Mouse (Mus musculus) layer of hippocampus, adult 6 months (tissue): Measurements from ENCODE around the gene Hmg20a. TPM values are rescaled to one million over a fixed set of nuclear protein-coding genes. Genes with fewer than 3 reads are reported as not detected.

Experiments
- long read RNA-seq, 2 experiments: library from polyadenylated mRNA; unstranded; transcript quantifications; one replicate each; pipeline ENCODE4 v2.0.0; 2019 to 2020
- polyA plus RNA-seq: library from polyadenylated mRNA; unstranded; fragments of <200 nt; fragmentation: Nextera tagmentation; gene quantifications from 2 replicates; pipeline ENCODE4 v1.2.3, GENCODE M21; 2021

Gene Hmg20a
- 20.7 and 21.5 TPM in 2 replicates for polyA plus RNA-seq
- long read RNA-seq, experiment 1, transcript Hmg20a-201 (10 exons, 3,778 nt): major isoform, 16 of 42 reads
- long read RNA-seq, experiment 1, partial matches to known transcripts: 16 of 42 reads
- long read RNA-seq, experiment 1, other reads (novel, unspliced or antisense): 8 of 42 reads
- long read RNA-seq, experiment 2, transcript Hmg20a-206 (8 exons, 2,468 nt): minor isoform, 5 of 285 reads
- long read RNA-seq, experiment 2, transcript Hmg20a-203 (4 exons, 3,191 nt): minor isoform, 7 of 285 reads
- long read RNA-seq, experiment 2, transcript Hmg20a-201 (10 exons, 3,778 nt): major isoform, 197 of 285 reads
- long read RNA-seq, experiment 2, transcript Hmg20a-205 (9 exons, 1,700 nt): minor isoform, 11 of 285 reads
- long read RNA-seq, experiment 2, partial matches to known transcripts: 6 of 285 reads
- long read RNA-seq, experiment 2, other reads (novel, unspliced or antisense): 58 of 285 reads

DNA sequence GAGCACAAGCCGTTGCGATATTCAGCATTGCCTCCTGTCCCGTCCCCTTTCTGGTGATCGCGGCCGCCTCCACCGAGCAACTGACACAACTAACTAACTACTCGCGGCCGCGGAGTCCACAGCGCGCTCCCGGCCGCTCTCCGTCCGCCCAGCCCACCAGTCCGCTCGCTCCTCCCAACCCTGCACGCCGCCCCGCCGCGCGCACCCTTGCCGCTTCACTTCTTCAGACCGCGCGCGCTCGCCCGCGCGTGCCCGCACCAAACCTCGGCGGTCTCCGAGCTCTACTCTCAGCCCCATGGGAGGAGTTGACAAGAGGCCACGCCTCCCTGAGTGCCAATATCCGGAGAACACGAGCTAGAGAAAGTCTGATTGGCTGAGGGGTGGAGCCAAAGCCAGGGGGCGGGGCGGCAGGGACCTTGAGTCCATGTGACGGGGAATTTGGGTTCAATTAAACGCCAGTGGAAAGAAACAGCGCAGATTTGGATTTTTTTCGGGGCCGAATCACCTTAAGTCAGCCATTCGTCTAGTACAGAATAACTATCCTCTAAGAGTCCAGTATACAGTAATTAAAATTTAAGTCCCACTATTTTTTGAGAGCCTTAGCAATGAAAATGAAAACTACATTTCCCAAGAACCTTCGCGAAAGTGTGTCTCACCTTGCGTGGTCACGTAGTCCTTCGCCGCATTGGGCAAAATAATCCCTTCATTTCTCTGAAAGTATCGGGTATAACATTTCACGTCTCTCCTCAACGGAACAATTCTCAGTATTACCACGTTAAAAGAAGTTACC lies at the start of gene Hmg20a, which contains the start of gene Peak1:
TSS of gene Hmg20a (plus strand) at position 662 of the 790 bp plus-strand sequence.
TSS of gene Peak1 (minus strand) at position 120 of the 790 bp plus-strand sequence.

Other genes starting within 250 kb of the Hmg20a start
- gene Peak1, start 542 bp upstream of the Hmg20a start, polyA plus RNA-seq: 11.3 and 11.9 TPM in 2 replicates